In genomic region chr9:113837001-113837400, GRCm38 (mm10) we compare ENCODE assay signal across 21 mouse cellular contexts.
DNase-seq lines count a peak whose midpoint lies in the region; ATAC-seq lines count a peak whose summit lies in the region.
"Had no signal": no experiment of that assay in that cellular context is flagged by ENCODE, and none has a peak within 500 bp of the region (broad histone marks: within the 10 kb centered on the region; RNA-seq: fewer than 3 reads in every experiment).

No protein-coding gene starts in this region.

- H3K4me2 ChIP-seq in heart, embryonic 12.5 days: no peak overlapping the region
- H3K4me2 ChIP-seq: embryonic facial prominence, embryonic 13.5 days; embryonic facial prominence, embryonic 15.5 days; forebrain, embryonic 13.5 days had no signal

- no peak for ATAC-seq in heart, embryonic 12.5 days (ENCODE audit: insufficient number of reproducible peaks, low FRiP score)
- peak; percentile 54 for ATAC-seq in megakaryocyte, adult 5-6 weeks (ENCODE audit: poor library complexity, severe bottlenecking)
- no peak for ATAC-seq in megakaryocyte progenitor cell, adult 5-6 weeks (replicated peaks; ENCODE audit: poor library complexity)
- ATAC-seq: forebrain, embryonic 13.5 days; forebrain, embryonic 16.5 days had no signal

- H3K36me3 ChIP-seq in heart, embryonic 12.5 days: peaks cover 12% of the 10 kb centered on the region

- peak; percentile 21 for DNase-seq in heart, adult 11 months
- peak; percentile 34 for DNase-seq in brain, adult 2 months (ENCODE audit: low read depth, low spot score)
- DNase-seq in urinary bladder, postnatal 36 days (ENCODE audit: low spot score in 2 of 2): no peak
- DNase-seq: adrenal gland, adult 8-10 months; adrenal gland, postnatal 14 days; adrenal gland, postnatal 36 days; cerebellum, adult 11 months; cerebellum, adult 18-20 months; cerebellum, adult 8-10 months; cerebellum, adult 9-11 months; cerebellum, postnatal 14 days; cerebellum, postnatal 36 days; embryo, embryonic 11 days had no signal

- H3K27me3 ChIP-seq in heart, embryonic 12.5 days (replicated peaks): no peaks in the 10 kb centered on the region
- H3K27me3 ChIP-seq: embryonic facial prominence, embryonic 13.5 days; embryonic facial prominence, embryonic 15.5 days; forebrain, embryonic 13.5 days had no signal

- H3K4me1 ChIP-seq in heart, embryonic 12.5 days (replicated peaks): no peaks in the 10 kb centered on the region
- H3K4me1 ChIP-seq: embryonic facial prominence, embryonic 13.5 days; embryonic facial prominence, embryonic 15.5 days; forebrain, embryonic 13.5 days had no signal

- no peaks in the 10 kb centered on the region for H3K9me3 ChIP-seq in heart, embryonic 12.5 days (replicated peaks)
- H3K9me3 ChIP-seq: embryonic facial prominence, embryonic 13.5 days; embryonic facial prominence, embryonic 15.5 days; forebrain, embryonic 13.5 days had no signal

- H3K27ac ChIP-seq in heart, embryonic 12.5 days (ENCODE audit: poor library complexity, severe bottlenecking): no peak overlapping the region
- H3K27ac ChIP-seq: embryonic facial prominence, embryonic 13.5 days; embryonic facial prominence, embryonic 15.5 days; forebrain, embryonic 13.5 days had no signal

- H3K4me3 ChIP-seq in heart, embryonic 12.5 days: no peak overlapping the region
- H3K4me3 ChIP-seq: embryonic facial prominence, embryonic 13.5 days; embryonic facial prominence, embryonic 15.5 days; erythroblast, embryonic 14.5 days; forebrain, embryonic 13.5 days had no signal

- 84% methylated on average over 4 of the region's 4 CpGs for WGBS in heart, embryonic 12.5 days

- no peak overlapping the region for H3K9ac ChIP-seq in heart, embryonic 12.5 days
- H3K9ac ChIP-seq: embryonic facial prominence, embryonic 13.5 days; embryonic facial prominence, embryonic 15.5 days; forebrain, embryonic 13.5 days had no signal

Comparison
In these comparisons a context has a peak if more than half of its experiments do, and no peak if none do; other contexts are left out.
1. DNase-seq: peak in heart, adult 11 months (single experiment) and brain, adult 2 months (single experiment); none in urinary bladder, postnatal 36 days (0 of 2).